Mouse (Mus musculus) heart, adult 8-10 months (tissue): ENCODE data around the gene Far2. TPM values are rescaled to one million over a fixed set of nuclear protein-coding genes. Genes with fewer than 3 reads are reported as not detected.

ENCODE experiments used
- DNase-seq: peaks from one replicate; pipeline ENCODE4 v3.0.0; 2022; ENCODE audit warnings: low spot score
- total RNA-seq, 4 experiments: library from RNA; stranded (reverse); gene quantifications; 2 replicates each; pipeline ENCODE4 v1.2.4; 2022

The Far2 gene
- total RNA-seq, 4 experiments from 2014 or later = not detected

- no peak for DNase-seq
Measured at GRCm38 (mm10) chr6:148218235-148219076, 171.4 kb downstream of the Far2 start.

- no peak for DNase-seq
Measured at GRCm38 (mm10) chr6:148222686-148223085, 175.6 kb downstream of the Far2 start.

- DNase-seq = no peak
Measured at GRCm38 (mm10) chr6:148227542-148227941, 180.5 kb downstream of the Far2 start.

Other genes with a start within 250 kb of the Far2 start
- 10 to 100 TPM; 55.7 to 58.8 (median 56.9) TPM for gene Ergic2, start 165.1 kb downstream of the Far2 start, total RNA-seq